Mouse (Mus musculus) lung, postnatal 0 days (tissue): Measurements from ENCODE around the gene Rassf1.

Experiments used
- CTCF ChIP-seq: IDR thresholded peaks from 2 replicates; pipeline ENCODE4 v1.5.1; 2016; ENCODE audit warnings: antibody characterized with exemption, mild to moderate bottlenecking
- EP300 ChIP-seq: IDR thresholded peaks from 2 replicates; pipeline ENCODE4 v1.6.1; 2016; ENCODE audit warnings: antibody characterized with exemption, mild to moderate bottlenecking, control low read depth

DNA sequence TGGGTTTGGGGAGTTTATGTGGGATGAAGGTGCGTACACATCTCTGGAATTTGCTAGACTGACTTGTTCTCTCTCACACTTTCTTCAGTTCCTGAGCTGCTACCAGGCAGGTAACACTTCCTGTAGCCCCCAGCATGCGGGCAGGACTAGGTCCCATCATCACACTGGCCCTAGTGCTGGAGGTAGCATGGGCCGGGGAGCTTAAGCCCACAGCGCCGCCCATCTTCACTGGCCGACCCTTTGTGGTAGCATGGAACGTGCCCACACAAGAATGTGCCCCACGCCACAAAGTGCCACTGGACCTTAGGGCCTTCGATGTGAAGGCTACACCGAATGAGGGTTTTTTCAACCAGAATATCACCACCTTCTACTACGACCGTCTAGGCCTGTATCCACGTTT, 18.7 kb downstream of the Rassf1 start:
- TF ChIP-seq CTCF (peak; percentile 23; the same call in 1 of the 2 replicates), EP300 (no peak)
